13 mouse cellular contexts compared by ENCODE assay signal in the genomic region with DNA sequence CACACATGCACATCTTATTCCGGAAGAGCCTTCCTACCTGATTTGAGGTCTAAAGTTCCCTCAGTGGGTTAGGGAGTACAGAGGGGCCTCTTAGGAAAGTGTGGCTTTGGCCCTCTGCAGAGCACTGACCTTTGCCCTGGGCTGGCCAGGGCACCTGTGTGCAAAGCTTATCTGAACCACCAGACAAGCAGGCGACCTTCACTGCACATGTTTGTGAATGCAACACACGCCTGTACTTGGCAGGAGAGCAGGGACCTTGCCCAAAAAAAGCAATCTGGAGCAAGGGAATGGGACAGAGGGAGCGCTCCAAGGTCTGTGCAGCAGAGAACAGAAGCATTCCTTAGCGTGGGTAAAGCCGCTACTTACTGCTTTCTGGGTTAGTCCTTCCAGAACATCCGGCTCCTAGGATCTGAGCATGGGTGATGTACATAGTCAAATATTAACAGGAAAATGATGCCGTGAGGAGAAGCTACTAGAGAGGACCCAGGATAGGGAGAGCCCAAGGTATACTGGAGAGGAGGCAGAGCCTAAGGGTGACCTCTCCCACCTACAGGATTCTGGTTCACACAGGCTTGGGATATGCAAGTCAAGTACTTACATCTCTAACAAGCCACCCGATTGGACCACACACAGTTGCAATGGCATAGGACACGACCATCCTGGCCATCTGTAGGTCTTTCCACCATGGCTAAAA. TPM values are rescaled to one million over a fixed set of nuclear protein-coding genes. Genes with fewer than 3 reads are reported as not detected.
DNase-seq lines count a peak whose midpoint lies in the region; ATAC-seq and TF ChIP-seq lines count a peak whose summit lies in the region.
"Had no signal": no experiment of that assay in that cellular context is flagged by ENCODE, and none has a peak within 500 bp of the region (broad histone marks: within the 10 kb centered on the region; RNA-seq: fewer than 3 reads in every experiment).

No protein-coding gene starts in this region.

- DNase-seq in forebrain, embryonic 10.5 days (ENCODE audit: extremely low spot score, low spot score) = no peak
- DNase-seq in midbrain, embryonic 11.5 days (ENCODE audit: low spot score, missing footprints) = peak; percentile 84
- no peak for DNase-seq in liver, embryonic 13.5 days
- DNase-seq in thymus, adult 2 months = no peak
- no peak for DNase-seq in MN1 (ENCODE audit: low spot score)
- no peak for DNase-seq in layer of hippocampus, adult 8-10 months (ENCODE audit: low spot score in 2 of 2)
- DNase-seq: cerebellum, postnatal 36 days; layer of hippocampus, adult 9-11 months had no signal

- peaks cover 15% of the 10 kb centered on the region for H3K27me3 ChIP-seq in forebrain, embryonic 10.5 days (ENCODE audit: poor library complexity, severe bottlenecking)
- H3K27me3 ChIP-seq in forebrain, embryonic 12.5 days = no peaks in the 10 kb centered on the region
- H3K27me3 ChIP-seq in midbrain, embryonic 11.5 days (ENCODE audit: control insufficient read depth, insufficient read depth, low read length) = no peaks in the 10 kb centered on the region
- no peaks in the 10 kb centered on the region for H3K27me3 ChIP-seq in midbrain, embryonic 15.5 days (replicated peaks)
- no peaks in the 10 kb centered on the region for H3K27me3 ChIP-seq in liver, embryonic 13.5 days
- no peaks in the 10 kb centered on the region for H3K27me3 ChIP-seq in thymus, adult 2 months (ENCODE audit: control insufficient read depth, insufficient read depth, low read length)

- H3K4me1 ChIP-seq in forebrain, embryonic 10.5 days = peaks cover 35% of the 10 kb centered on the region
- peaks cover 14% of the 10 kb centered on the region for H3K4me1 ChIP-seq in forebrain, embryonic 12.5 days
- 0 out of 2 replicates have a peak, but pooled peaks cover 2% of the 10 kb centered on the region for H3K4me1 ChIP-seq in midbrain, embryonic 11.5 days (ENCODE audit: control insufficient read depth, insufficient read depth, low read length)
- peaks cover 8% of the 10 kb centered on the region for H3K4me1 ChIP-seq in midbrain, embryonic 15.5 days
- peaks cover 11% of the 10 kb centered on the region for H3K4me1 ChIP-seq in liver, embryonic 13.5 days (replicated peaks)
- no peaks in the 10 kb centered on the region; the same call in 1 of the 2 replicates for H3K4me1 ChIP-seq in thymus, adult 2 months (replicated peaks; ENCODE audit: control insufficient read depth, insufficient read depth, low read length)

- no peak overlapping the region for H3K4me3 ChIP-seq in forebrain, embryonic 10.5 days
- no peak overlapping the region for H3K4me3 ChIP-seq in forebrain, embryonic 12.5 days (replicated peaks)
- no peak overlapping the region for H3K4me3 ChIP-seq in midbrain, embryonic 11.5 days (ENCODE audit: low read depth, low read length)
- no peak overlapping the region for H3K4me3 ChIP-seq in midbrain, embryonic 15.5 days
- H3K4me3 ChIP-seq in liver, embryonic 13.5 days (replicated peaks) = no peak overlapping the region
- no peak overlapping the region for H3K4me3 ChIP-seq in thymus, adult 2 months (ENCODE audit: control insufficient read depth, insufficient read depth, low read length)
- H3K4me3 ChIP-seq: midbrain, embryonic 10.5 days had no signal

- TF ChIP-seq POLR2A in thymus, adult 2 months (IDR thresholded peaks at IDR 0.05; ENCODE audit: control insufficient read depth, extremely low read depth, insufficient read depth, low read length, poor library complexity) = no peak

- ATAC-seq in forebrain, embryonic 12.5 days (ENCODE audit: low FRiP score) = no peak
- ATAC-seq in midbrain, embryonic 11.5 days (ENCODE audit: low FRiP score) = no peak
- ATAC-seq in midbrain, embryonic 15.5 days (replicated peaks) = no peak
- peak; percentile 72 for ATAC-seq in liver, embryonic 13.5 days (ENCODE audit: low read depth)
- ATAC-seq: hindbrain, postnatal 0 days; lung, postnatal 0 days had no signal

- 79% methylated on average over 10 of the region's 10 CpGs for WGBS in forebrain, embryonic 10.5 days
- WGBS in forebrain, embryonic 12.5 days = 80% methylated on average over 10 of the region's 10 CpGs
- 80% methylated on average over 10 of the region's 10 CpGs for WGBS in midbrain, embryonic 11.5 days
- 75% methylated on average over 10 of the region's 10 CpGs for WGBS in midbrain, embryonic 15.5 days
- 57% methylated on average over 10 of the region's 10 CpGs for WGBS in liver, embryonic 13.5 days (ENCODE audit: insufficient replicate concordance)
- 95% methylated on average over 10 of the region's 10 CpGs for WGBS in thymus, adult 2 months

- no peak for TF ChIP-seq CTCF in thymus, adult 2 months (IDR thresholded peaks at IDR 0.05; ENCODE audit: borderline replicate concordance, control insufficient read depth, extremely low read depth, insufficient read depth, low read length, poor library complexity)

- H3K4me2 ChIP-seq in forebrain, embryonic 12.5 days = no peak overlapping the region
- H3K4me2 ChIP-seq in midbrain, embryonic 11.5 days = no peak overlapping the region
- H3K4me2 ChIP-seq in midbrain, embryonic 15.5 days = no peak overlapping the region
- H3K4me2 ChIP-seq in liver, embryonic 13.5 days = no peak overlapping the region

- no peak overlapping the region for H3K9ac ChIP-seq in forebrain, embryonic 12.5 days
- H3K9ac ChIP-seq in midbrain, embryonic 11.5 days (ENCODE audit: low read length) = no peak overlapping the region
- no peak overlapping the region for H3K9ac ChIP-seq in midbrain, embryonic 15.5 days
- no peak overlapping the region for H3K9ac ChIP-seq in liver, embryonic 13.5 days

- H3K9me3 ChIP-seq in forebrain, embryonic 10.5 days = no peaks in the 10 kb centered on the region
- H3K9me3 ChIP-seq in forebrain, embryonic 12.5 days = no peaks in the 10 kb centered on the region
- no peaks in the 10 kb centered on the region for H3K9me3 ChIP-seq in midbrain, embryonic 11.5 days (ENCODE audit: control insufficient read depth, low read length)
- H3K9me3 ChIP-seq in midbrain, embryonic 15.5 days = no peaks in the 10 kb centered on the region
- H3K9me3 ChIP-seq in liver, embryonic 13.5 days (replicated peaks) = no peaks in the 10 kb centered on the region
- H3K9me3 ChIP-seq: midbrain, embryonic 10.5 days had no signal

- no peaks in the 10 kb centered on the region for H3K36me3 ChIP-seq in forebrain, embryonic 10.5 days (replicated peaks)
- H3K36me3 ChIP-seq in forebrain, embryonic 12.5 days (replicated peaks) = no peaks in the 10 kb centered on the region
- H3K36me3 ChIP-seq in midbrain, embryonic 11.5 days (ENCODE audit: control insufficient read depth, insufficient read depth, low read length) = no peaks in the 10 kb centered on the region
- H3K36me3 ChIP-seq in midbrain, embryonic 15.5 days (replicated peaks) = no peaks in the 10 kb centered on the region
- H3K36me3 ChIP-seq in liver, embryonic 13.5 days = no peaks in the 10 kb centered on the region
- H3K36me3 ChIP-seq in thymus, adult 2 months (ENCODE audit: control insufficient read depth, insufficient read depth, low read length) = no peaks in the 10 kb centered on the region
- H3K36me3 ChIP-seq: midbrain, embryonic 10.5 days had no signal

- H3K27ac ChIP-seq in forebrain, embryonic 10.5 days = 0 out of 2 replicates have a peak overlapping the region, but pooled peaks have one; percentile 15
- H3K27ac ChIP-seq in forebrain, embryonic 12.5 days = no peak overlapping the region
- no peak overlapping the region for H3K27ac ChIP-seq in midbrain, embryonic 11.5 days (ENCODE audit: low read depth, low read length)
- no peak overlapping the region for H3K27ac ChIP-seq in midbrain, embryonic 15.5 days
- H3K27ac ChIP-seq in liver, embryonic 13.5 days = peak overlapping the region; percentile 60; the same call in 1 of the 2 replicates
- H3K27ac ChIP-seq in thymus, adult 2 months (ENCODE audit: control insufficient read depth, insufficient read depth, low read length) = no peak overlapping the region
- H3K27ac ChIP-seq: hindbrain, postnatal 0 days had no signal

RNA-seq across cellular contexts. Expression of gene Bcar3, which starts 19.1 kb away (rescaled TPM):
- polyA plus RNA-seq in forebrain, embryonic 10.5 days (2016; fragmentation: Nextera tagmentation; extraction: Ambion mirVana) = 15.7 and 16.2 TPM in 2 replicates
- polyA plus RNA-seq in forebrain, embryonic 12.5 days (2016; fragmentation: Nextera tagmentation; extraction: Ambion mirVana) = 10.9 and 11.0 TPM in 2 replicates
- polyA plus RNA-seq in midbrain, embryonic 11.5 days (2014; fragmentation: Nextera tagmentation; extraction: Ambion mirVana) = 16.6 and 16.7 TPM in 2 replicates
- 7.2 and 7.5 TPM in 2 replicates for polyA plus RNA-seq in midbrain, embryonic 15.5 days (2015; fragmentation: Nextera tagmentation; extraction: Ambion mirVana)
- 5.0 and 5.5 TPM in 2 replicates for polyA plus RNA-seq in liver, embryonic 13.5 days (2015; fragmentation: Nextera tagmentation; extraction: Ambion mirVana)
- 8.2 and 9.9 TPM in 2 replicates for polyA plus RNA-seq in thymus, adult 2 months (2012; rRNA removed)
- 10 to 100 TPM in 2 of 4 experiments, 1 to 10 TPM in 2; 8.3 to 11.7 (median 10.1) TPM for total RNA-seq in layer of hippocampus, adult 8-10 months (2022)

RNA-seq across cellular contexts. Expression of gene Dnttip2, which starts 38.9 kb away (rescaled TPM):
- 96.1 and 101 TPM in 2 replicates for polyA plus RNA-seq in forebrain, embryonic 10.5 days (2016; fragmentation: Nextera tagmentation; extraction: Ambion mirVana)
- 81.4 and 82.7 TPM in 2 replicates for polyA plus RNA-seq in forebrain, embryonic 12.5 days (2016; fragmentation: Nextera tagmentation; extraction: Ambion mirVana)
- 96.8 and 104 TPM in 2 replicates for polyA plus RNA-seq in midbrain, embryonic 11.5 days (2014; fragmentation: Nextera tagmentation; extraction: Ambion mirVana)
- polyA plus RNA-seq in midbrain, embryonic 15.5 days (2015; fragmentation: Nextera tagmentation; extraction: Ambion mirVana) = 43.9 and 45.2 TPM in 2 replicates
- 52.7 and 65.0 TPM in 2 replicates for polyA plus RNA-seq in liver, embryonic 13.5 days (2015; fragmentation: Nextera tagmentation; extraction: Ambion mirVana)
- polyA plus RNA-seq in thymus, adult 2 months (2012; rRNA removed) = 11.1 and 11.6 TPM in 2 replicates
- 10 to 100 TPM; 29.5 to 32.2 (median 31.1) TPM for total RNA-seq in layer of hippocampus, adult 8-10 months (2022)

Comparison
In these comparisons a context has a peak if more than half of its experiments do, and no peak if none do; other contexts are left out.
1. H3K27ac ChIP-seq: peak in forebrain, embryonic 10.5 days (single experiment) and liver, embryonic 13.5 days (single experiment); none in forebrain, embryonic 12.5 days (single experiment), midbrain, embryonic 11.5 days (single experiment), midbrain, embryonic 15.5 days (single experiment) and thymus, adult 2 months (single experiment).